Mouse (Mus musculus): Measurements from ENCODE around the gene Btn2a2. TPM values are rescaled to one million over a fixed set of nuclear protein-coding genes. Genes with fewer than 3 reads are reported as not detected.

The Btn2a2 gene
- polyA plus RNA-seq, 1 experiment: 0.91 TPM

GRCm38 (mm10) chr13:23521703-23522102, 33.0 kb upstream of the Btn2a2 start:
- Histone ChIP-seq H3K27ac (ENCODE audit: insufficient read depth, low read length) (no peak overlapping the region), H3K9me3 (replicated peaks; ENCODE audit: control insufficient read depth, insufficient read depth, low read length, poor library complexity, severe bottlenecking) (no peaks in the 10 kb centered on the region), H3K4me3 (ENCODE audit: low read depth, low read length) (no peak overlapping the region), H3K9ac (ENCODE audit: low read depth, poor library complexity, severe bottlenecking) (peak overlapping the region; percentile 58; the same call in 1 of the 2 replicates), H3K27me3 (ENCODE audit: control insufficient read depth, insufficient read depth, low read length, poor library complexity, severe bottlenecking) (no peaks in the 10 kb centered on the region), H3K36me3 (ENCODE audit: control insufficient read depth, insufficient read depth, low read length, poor library complexity, severe bottlenecking) (no peaks in the 10 kb centered on the region), H3K4me1 (ENCODE audit: control insufficient read depth, insufficient read depth, low read length) (no peaks in the 10 kb centered on the region)
- TF ChIP-seq EP300 (IDR thresholded peaks at IDR 0.05; ENCODE audit: insufficient read depth, low read depth, low read length) (0 out of 2 replicates have a peak, but pooled peaks have one; percentile 12), POLR2A (IDR thresholded peaks at IDR 0.05; ENCODE audit: insufficient read depth, low read length) (no peak)

GRCm38 (mm10) chr13:23519416-23519815, 30.8 kb upstream of the Btn2a2 start:
- H3K27ac ChIP-seq (ENCODE audit: insufficient read depth, low read length): peak overlapping the region; percentile 78

GRCm38 (mm10) chr13:23518885-23519284, 30.2 kb upstream of the Btn2a2 start:
- no peaks in the 10 kb centered on the region for H3K36me3 ChIP-seq (ENCODE audit: control insufficient read depth, insufficient read depth, low read length, poor library complexity, severe bottlenecking)
- H3K9me3 ChIP-seq (replicated peaks; ENCODE audit: control insufficient read depth, insufficient read depth, low read length, poor library complexity, severe bottlenecking): no peaks in the 10 kb centered on the region
- TF ChIP-seq CTCF (IDR thresholded peaks at IDR 0.05; ENCODE audit: low read depth, low read length) (no peak), EP300 (IDR thresholded peaks at IDR 0.05; ENCODE audit: insufficient read depth, low read depth, low read length) (no peak), POLR2A (IDR thresholded peaks at IDR 0.05; ENCODE audit: insufficient read depth, low read length) (no peak)
- H3K9ac ChIP-seq (ENCODE audit: low read depth, poor library complexity, severe bottlenecking): peak overlapping the region; percentile 96
- no peaks in the 10 kb centered on the region for H3K27me3 ChIP-seq (ENCODE audit: control insufficient read depth, insufficient read depth, low read length, poor library complexity, severe bottlenecking)
- peak overlapping the region; percentile 78 for H3K27ac ChIP-seq (ENCODE audit: insufficient read depth, low read length)
- H3K4me1 ChIP-seq (ENCODE audit: control insufficient read depth, insufficient read depth, low read length): no peaks in the 10 kb centered on the region
- peak overlapping the region; percentile 34 for H3K4me3 ChIP-seq (ENCODE audit: low read depth, low read length)

More at GRCm38 (mm10) chr13:23519416-23519815, 30.8 kb upstream of the Btn2a2 start:
- H3K36me3 ChIP-seq (ENCODE audit: control insufficient read depth, insufficient read depth, low read length, poor library complexity, severe bottlenecking): no peaks in the 10 kb centered on the region
- peak overlapping the region; percentile 96 for H3K9ac ChIP-seq (ENCODE audit: low read depth, poor library complexity, severe bottlenecking)
- no peaks in the 10 kb centered on the region for H3K9me3 ChIP-seq (replicated peaks; ENCODE audit: control insufficient read depth, insufficient read depth, low read length, poor library complexity, severe bottlenecking)
- no peaks in the 10 kb centered on the region for H3K4me1 ChIP-seq (ENCODE audit: control insufficient read depth, insufficient read depth, low read length)
- no peaks in the 10 kb centered on the region for H3K27me3 ChIP-seq (ENCODE audit: control insufficient read depth, insufficient read depth, low read length, poor library complexity, severe bottlenecking)
- TF ChIP-seq CTCF (IDR thresholded peaks at IDR 0.05; ENCODE audit: low read depth, low read length): no peak
- TF ChIP-seq EP300 (IDR thresholded peaks at IDR 0.05; ENCODE audit: insufficient read depth, low read depth, low read length): no peak
- TF ChIP-seq POLR2A (IDR thresholded peaks at IDR 0.05; ENCODE audit: insufficient read depth, low read length): no peak
- peak overlapping the region; percentile 34 for H3K4me3 ChIP-seq (ENCODE audit: low read depth, low read length)

GRCm38 (mm10) chr13:23518295-23518603, 29.6 kb upstream of the Btn2a2 start:
- Histone ChIP-seq H3K9me3 (replicated peaks; ENCODE audit: control insufficient read depth, insufficient read depth, low read length, poor library complexity, severe bottlenecking) (no peaks in the 10 kb centered on the region), H3K4me1 (ENCODE audit: control insufficient read depth, insufficient read depth, low read length) (peaks cover 4% of the 10 kb centered on the region), H3K4me3 (ENCODE audit: low read depth, low read length) (peak overlapping the region; percentile 67), H3K27me3 (ENCODE audit: control insufficient read depth, insufficient read depth, low read length, poor library complexity, severe bottlenecking) (no peaks in the 10 kb centered on the region), H3K9ac (ENCODE audit: low read depth, poor library complexity, severe bottlenecking) (peak overlapping the region; percentile 96), H3K27ac (ENCODE audit: insufficient read depth, low read length) (peak overlapping the region; percentile 97), H3K36me3 (ENCODE audit: control insufficient read depth, insufficient read depth, low read length, poor library complexity, severe bottlenecking) (no peaks in the 10 kb centered on the region)
- no peak for TF ChIP-seq POLR2A (IDR thresholded peaks at IDR 0.05; ENCODE audit: insufficient read depth, low read length)
- TF ChIP-seq EP300 (IDR thresholded peaks at IDR 0.05; ENCODE audit: insufficient read depth, low read depth, low read length): no peak
- no peak for TF ChIP-seq CTCF (IDR thresholded peaks at IDR 0.05; ENCODE audit: low read depth, low read length)

- Histone ChIP-seq H3K4me1 (ENCODE audit: control insufficient read depth, insufficient read depth, low read length) (peaks cover 6% of the 10 kb centered on the region), H3K4me3 (ENCODE audit: low read depth, low read length) (peak overlapping the region; percentile 99), H3K9ac (ENCODE audit: low read depth, poor library complexity, severe bottlenecking) (peak overlapping the region; percentile 96), H3K27ac (ENCODE audit: insufficient read depth, low read length) (peak overlapping the region; percentile 97), H3K9me3 (replicated peaks; ENCODE audit: control insufficient read depth, insufficient read depth, low read length, poor library complexity, severe bottlenecking) (no peaks in the 10 kb centered on the region), H3K36me3 (ENCODE audit: control insufficient read depth, insufficient read depth, low read length, poor library complexity, severe bottlenecking) (no peaks in the 10 kb centered on the region), H3K27me3 (ENCODE audit: control insufficient read depth, insufficient read depth, low read length, poor library complexity, severe bottlenecking) (no peaks in the 10 kb centered on the region)
- no peak for TF ChIP-seq CTCF (IDR thresholded peaks at IDR 0.05; ENCODE audit: low read depth, low read length)
- TF ChIP-seq POLR2A (IDR thresholded peaks at IDR 0.05; ENCODE audit: insufficient read depth, low read length): no peak
- 0 out of 2 replicates have a peak, but pooled peaks have one; percentile 34 for TF ChIP-seq EP300 (IDR thresholded peaks at IDR 0.05; ENCODE audit: insufficient read depth, low read depth, low read length)
Measured at GRCm38 (mm10) chr13:23517603-23518294, 29.1 kb upstream of the Btn2a2 start.

- Histone ChIP-seq H3K36me3 (ENCODE audit: control insufficient read depth, insufficient read depth, low read length, poor library complexity, severe bottlenecking) (no peaks in the 10 kb centered on the region), H3K27me3 (ENCODE audit: control insufficient read depth, insufficient read depth, low read length, poor library complexity, severe bottlenecking) (no peaks in the 10 kb centered on the region), H3K4me3 (ENCODE audit: low read depth, low read length) (peak overlapping the region; percentile 99), H3K27ac (ENCODE audit: insufficient read depth, low read length) (peak overlapping the region; percentile 86), H3K9ac (ENCODE audit: low read depth, poor library complexity, severe bottlenecking) (peak overlapping the region; percentile 44; the same call in 1 of the 2 replicates), H3K9me3 (replicated peaks; ENCODE audit: control insufficient read depth, insufficient read depth, low read length, poor library complexity, severe bottlenecking) (no peaks in the 10 kb centered on the region), H3K4me1 (ENCODE audit: control insufficient read depth, insufficient read depth, low read length) (peaks cover 8% of the 10 kb centered on the region)
- TF ChIP-seq CTCF (IDR thresholded peaks at IDR 0.05; ENCODE audit: low read depth, low read length) (no peak), EP300 (IDR thresholded peaks at IDR 0.05; ENCODE audit: insufficient read depth, low read depth, low read length) (0 out of 2 replicates have a peak, but pooled peaks have one; percentile 19), POLR2A (IDR thresholded peaks at IDR 0.05; ENCODE audit: insufficient read depth, low read length) (no peak)
Measured at GRCm38 (mm10) chr13:23516822-23517602, 28.4 kb upstream of the Btn2a2 start.

Measured in ES-Bruce4 (cell line).